Mouse (Mus musculus): ENCODE results near the gene Chpt1. TPM values are rescaled to one million over a fixed set of nuclear protein-coding genes. Genes with fewer than 3 reads are reported as not detected.

Chpt1 gene
- polyA plus RNA-seq, 1 experiment from 2014 or later: 2.6 TPM

DNA sequence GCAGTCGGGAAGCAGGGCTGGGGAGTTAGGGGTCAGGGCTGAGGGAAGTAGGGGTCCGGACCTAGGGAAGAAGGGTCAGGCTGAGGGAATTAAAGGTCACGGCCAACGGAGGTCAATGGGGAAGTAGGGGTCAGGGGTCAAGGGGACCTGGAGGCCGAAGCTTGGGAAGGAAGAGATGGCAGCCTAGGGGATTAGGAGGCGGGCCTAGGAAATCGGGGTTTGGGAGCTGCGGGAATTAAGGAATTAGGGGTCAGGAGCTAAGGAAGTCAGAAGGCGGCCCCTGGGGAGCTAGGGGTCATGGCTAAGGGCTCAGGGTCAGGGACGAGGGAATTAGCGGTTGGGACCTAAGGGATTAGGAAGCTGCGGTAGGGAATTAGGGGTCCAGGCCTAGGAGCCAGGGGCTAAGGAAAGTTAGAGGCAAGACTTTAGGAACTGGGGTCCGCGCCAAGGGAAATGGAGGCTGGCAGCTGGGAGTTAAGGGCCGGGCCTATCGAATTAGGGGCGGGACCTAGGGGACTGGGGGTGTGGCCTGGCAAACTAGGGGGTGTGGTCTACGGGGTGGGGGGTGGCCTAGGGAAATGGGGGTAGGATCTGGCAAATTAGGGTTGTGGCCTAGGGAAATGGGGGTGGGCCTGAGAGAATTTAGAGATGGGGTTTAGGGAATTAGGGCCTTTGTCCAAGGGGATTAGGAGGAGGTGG is 43.6 kb downstream of the Chpt1 start:
- Histone ChIP-seq H3K36me3 (ENCODE audit: control insufficient read depth, insufficient read depth) (no peaks in the 10 kb centered on the region), H3K4me1 (ENCODE audit: control insufficient read depth, low read depth, low read length) (no peaks in the 10 kb centered on the region), H3K9ac (ENCODE audit: low read depth, low read length) (no peak overlapping the region), H3K27me3 (ENCODE audit: control insufficient read depth, insufficient read depth, low read depth, low read length) (no peaks in the 10 kb centered on the region), H3K4me2 (ENCODE audit: low read depth, low read length) (no peak overlapping the region), H3K27ac (ENCODE audit: low read length) (no peak overlapping the region), H3K4me3 (ENCODE audit: low read depth, low read length) (no peak overlapping the region), H3K9me3 (replicated peaks; ENCODE audit: control insufficient read depth, low read length) (no peaks in the 10 kb centered on the region)
- WGBS (ENCODE audit: insufficient replicate concordance): 67% methylated on average over 18 of the region's 18 CpGs
- no peak for ATAC-seq (ENCODE audit: low read depth)

DNA sequence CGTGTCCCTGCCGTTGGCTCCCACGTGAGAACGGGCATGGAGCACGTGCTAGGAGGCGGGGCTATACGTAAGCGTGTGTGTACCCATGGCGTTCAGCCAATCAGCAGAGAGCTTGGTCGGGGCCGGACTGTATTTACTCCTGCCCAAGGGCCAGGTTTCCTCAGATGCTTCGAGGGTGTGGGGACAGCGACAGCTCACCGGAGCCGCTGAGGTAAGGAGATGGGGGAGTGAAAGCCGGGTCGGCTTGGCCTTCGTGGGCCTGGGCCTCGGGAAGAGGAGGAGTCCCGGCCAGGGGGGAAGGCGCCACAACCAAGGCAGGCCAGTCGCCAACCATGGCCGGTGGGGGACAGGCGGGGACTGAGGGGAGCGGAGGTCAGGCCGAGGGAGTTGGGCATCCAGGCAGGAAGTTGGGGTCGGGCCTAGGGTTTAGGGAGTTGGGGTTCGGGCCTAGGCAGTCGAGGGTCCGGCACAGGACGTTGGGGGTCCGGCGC is 44.3 kb downstream of the Chpt1 start, which contains the start of gene Sycp3:
Sycp3 (plus strand) TSS at position 68 of the 491 bp plus-strand sequence.
- WGBS (ENCODE audit: insufficient replicate concordance): 81% methylated on average over 33 of the region's 33 CpGs
- no peak; the same call in 1 of the 2 replicates for ATAC-seq (ENCODE audit: low read depth)

DNA sequence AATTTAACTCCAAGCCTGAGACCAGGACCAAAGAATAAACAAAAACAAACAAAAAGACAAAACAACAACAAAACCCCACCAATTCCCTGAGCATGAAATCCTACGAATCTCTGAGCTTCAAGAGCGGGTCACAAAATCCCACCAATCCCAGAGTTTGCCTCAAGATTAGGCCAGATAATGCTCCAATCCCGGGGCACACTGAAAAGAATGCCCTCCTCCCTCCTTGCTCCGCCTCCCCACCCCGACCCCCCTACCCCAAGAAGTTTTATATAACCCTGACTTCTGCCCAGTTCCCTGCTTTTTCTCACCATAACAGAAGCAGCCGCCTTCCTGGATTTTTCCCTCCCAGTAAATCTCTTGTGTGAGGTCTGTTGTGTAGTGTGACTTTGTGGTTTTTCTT is 46.1 kb downstream of the Chpt1 start:
- WGBS (ENCODE audit: insufficient replicate concordance): 35% methylated on average over 6 of the region's 6 CpGs
- H3K27ac ChIP-seq (ENCODE audit: low read length): no peak overlapping the region
- no peaks in the 10 kb centered on the region for H3K36me3 ChIP-seq (ENCODE audit: control insufficient read depth, insufficient read depth)
- H3K27me3 ChIP-seq (ENCODE audit: control insufficient read depth, insufficient read depth, low read depth, low read length): no peaks in the 10 kb centered on the region
- H3K9me3 ChIP-seq (replicated peaks; ENCODE audit: control insufficient read depth, low read length): no peaks in the 10 kb centered on the region
- ATAC-seq (ENCODE audit: low read depth): no peak
- no peaks in the 10 kb centered on the region for H3K4me1 ChIP-seq (ENCODE audit: control insufficient read depth, low read depth, low read length)
- no peak overlapping the region for H3K4me3 ChIP-seq (ENCODE audit: low read depth, low read length)
- H3K4me2 ChIP-seq (ENCODE audit: low read depth, low read length): no peak overlapping the region
- H3K9ac ChIP-seq (ENCODE audit: low read depth, low read length): no peak overlapping the region

More for the DNA sequence above, 44.3 kb downstream of the Chpt1 start, which contains the start of gene Sycp3:
- H3K9me3 ChIP-seq (replicated peaks; ENCODE audit: control insufficient read depth, low read length): no peaks in the 10 kb centered on the region
- no peak within 1 kb of the TSS for H3K9ac ChIP-seq (ENCODE audit: low read depth, low read length)
- no peak within 1 kb of the TSS for H3K27ac ChIP-seq (ENCODE audit: low read length)
- H3K4me3 ChIP-seq (ENCODE audit: low read depth, low read length): no peak within 1 kb of the TSS
- no peaks in the 10 kb centered on the region for H3K27me3 ChIP-seq (ENCODE audit: control insufficient read depth, insufficient read depth, low read depth, low read length)
- no peak within 1 kb of the TSS for H3K4me2 ChIP-seq (ENCODE audit: low read depth, low read length)
- H3K4me1 ChIP-seq (ENCODE audit: control insufficient read depth, low read depth, low read length): no peaks in the 10 kb centered on the region
- H3K36me3 ChIP-seq (ENCODE audit: control insufficient read depth, insufficient read depth): no peaks in the 10 kb centered on the region

DNA sequence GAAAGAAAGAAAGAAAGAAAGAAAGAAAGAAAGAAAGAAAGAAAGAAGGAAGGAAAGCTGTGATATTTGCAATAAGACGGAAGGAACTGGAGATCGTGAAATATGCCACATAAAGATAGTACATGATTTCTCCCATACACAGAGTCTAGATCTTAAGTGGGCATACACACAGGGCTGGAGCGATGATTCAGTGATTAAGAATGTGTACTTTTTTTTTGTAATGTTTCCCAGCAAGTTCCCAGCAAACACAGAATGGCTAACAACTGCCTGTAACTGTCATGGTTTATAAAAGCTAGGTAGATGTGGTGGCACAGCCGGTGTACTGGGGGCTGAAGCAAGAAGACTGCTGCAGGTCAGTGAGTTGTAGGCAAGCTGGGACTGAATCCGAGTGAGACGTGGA is 51.9 kb downstream of the Chpt1 start:
- H3K4me2 ChIP-seq (ENCODE audit: low read depth, low read length): no peak overlapping the region
- H3K27ac ChIP-seq (ENCODE audit: low read length): no peak overlapping the region
- no peak overlapping the region for H3K9ac ChIP-seq (ENCODE audit: low read depth, low read length)
- ATAC-seq (ENCODE audit: low read depth): no peak
- WGBS (ENCODE audit: insufficient replicate concordance): 64% methylated on average over 6 of the region's 6 CpGs
- no peaks in the 10 kb centered on the region for H3K9me3 ChIP-seq (replicated peaks; ENCODE audit: control insufficient read depth, low read length)
- no peaks in the 10 kb centered on the region for H3K27me3 ChIP-seq (ENCODE audit: control insufficient read depth, insufficient read depth, low read depth, low read length)
- no peaks in the 10 kb centered on the region for H3K36me3 ChIP-seq (ENCODE audit: control insufficient read depth, insufficient read depth)
- H3K4me3 ChIP-seq (ENCODE audit: low read depth, low read length): no peak overlapping the region
- H3K4me1 ChIP-seq (ENCODE audit: control insufficient read depth, low read depth, low read length): no peaks in the 10 kb centered on the region

DNA sequence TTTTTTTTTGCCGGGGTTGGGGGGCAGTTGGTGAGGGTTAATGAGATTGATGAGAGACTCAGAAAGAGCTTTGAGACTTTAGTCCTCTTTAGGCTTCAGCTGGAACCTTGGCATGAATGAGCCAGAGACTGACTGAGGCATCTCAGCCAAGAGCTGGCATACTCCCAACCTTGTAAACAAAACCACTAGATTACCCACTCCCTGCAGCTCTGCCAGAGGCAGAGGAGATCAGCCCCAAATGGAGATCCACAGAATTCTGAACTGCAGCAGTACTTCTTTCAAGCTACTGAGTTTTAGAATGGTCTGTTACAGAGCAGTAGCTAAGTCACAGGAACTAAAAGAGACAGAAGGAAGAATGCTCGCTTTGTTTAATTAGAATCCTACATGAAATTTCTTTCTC is 52.7 kb downstream of the Chpt1 start:
- no peak overlapping the region for H3K4me3 ChIP-seq (ENCODE audit: low read depth, low read length)
- H3K27ac ChIP-seq (ENCODE audit: low read length): no peak overlapping the region
- ATAC-seq (ENCODE audit: low read depth): no peak
- no peak overlapping the region for H3K9ac ChIP-seq (ENCODE audit: low read depth, low read length)
- H3K36me3 ChIP-seq (ENCODE audit: control insufficient read depth, insufficient read depth): no peaks in the 10 kb centered on the region
- H3K4me1 ChIP-seq (ENCODE audit: control insufficient read depth, low read depth, low read length): no peaks in the 10 kb centered on the region
- WGBS (ENCODE audit: insufficient replicate concordance): 48% methylated on average over 2 of the region's 2 CpGs
- H3K27me3 ChIP-seq (ENCODE audit: control insufficient read depth, insufficient read depth, low read depth, low read length): no peaks in the 10 kb centered on the region
- H3K4me2 ChIP-seq (ENCODE audit: low read depth, low read length): no peak overlapping the region
- no peaks in the 10 kb centered on the region for H3K9me3 ChIP-seq (replicated peaks; ENCODE audit: control insufficient read depth, low read length)

DNA sequence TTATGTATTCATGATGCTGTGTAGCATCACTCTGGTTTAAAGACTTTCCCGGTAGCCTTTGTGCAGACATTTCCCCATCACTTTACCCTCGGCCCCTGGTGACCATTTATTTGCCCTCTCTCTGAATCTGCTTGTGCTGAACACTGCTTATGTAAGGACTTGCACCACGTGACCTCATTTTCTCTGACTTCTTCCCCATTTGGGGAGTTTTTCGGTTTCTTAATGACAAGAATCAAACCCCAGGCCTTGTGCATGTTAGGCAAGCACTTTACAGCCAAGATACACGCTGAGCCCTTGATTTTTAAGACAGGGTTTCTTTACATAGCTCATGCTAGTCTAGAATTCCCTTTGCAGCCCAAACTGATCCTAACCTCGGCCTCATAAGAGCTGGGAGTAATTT is 62.6 kb downstream of the Chpt1 start:
- Histone ChIP-seq H3K27ac (ENCODE audit: low read length) (no peak overlapping the region), H3K4me2 (ENCODE audit: low read depth, low read length) (no peak overlapping the region), H3K27me3 (ENCODE audit: control insufficient read depth, insufficient read depth, low read depth, low read length) (no peaks in the 10 kb centered on the region), H3K4me3 (ENCODE audit: low read depth, low read length) (no peak overlapping the region), H3K36me3 (ENCODE audit: control insufficient read depth, insufficient read depth) (no peaks in the 10 kb centered on the region), H3K9ac (ENCODE audit: low read depth, low read length) (no peak overlapping the region), H3K4me1 (ENCODE audit: control insufficient read depth, low read depth, low read length) (no peaks in the 10 kb centered on the region), H3K9me3 (replicated peaks; ENCODE audit: control insufficient read depth, low read length) (no peaks in the 10 kb centered on the region)
- WGBS (ENCODE audit: insufficient replicate concordance): 64% methylated on average over 6 of the region's 6 CpGs
- no peak for ATAC-seq (ENCODE audit: low read depth)

DNA sequence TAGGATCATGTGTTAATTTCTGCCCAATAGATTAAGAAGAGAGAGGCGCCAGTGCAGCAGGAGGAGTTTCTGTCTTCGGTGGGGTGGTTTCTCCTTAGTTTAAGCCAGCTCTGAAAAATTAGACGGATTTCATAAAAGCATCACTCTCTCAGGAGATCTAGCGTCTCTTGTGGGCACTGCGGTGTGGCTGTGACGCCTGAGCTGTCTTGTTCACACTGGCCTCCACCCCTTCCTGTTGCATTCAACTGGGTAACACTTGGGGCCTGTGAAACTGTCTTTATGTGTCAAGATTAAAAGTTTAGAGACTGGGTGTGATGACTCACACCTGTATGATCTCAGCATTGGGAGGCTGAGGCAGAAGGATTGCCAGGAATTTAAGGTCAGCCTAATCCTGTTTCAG is 75.9 kb downstream of the Chpt1 start:
- no peak overlapping the region for H3K4me2 ChIP-seq (ENCODE audit: low read depth, low read length)
- no peaks in the 10 kb centered on the region for H3K4me1 ChIP-seq (ENCODE audit: control insufficient read depth, low read depth, low read length)
- no peak for ATAC-seq (ENCODE audit: low read depth)
- no peaks in the 10 kb centered on the region for H3K36me3 ChIP-seq (ENCODE audit: control insufficient read depth, insufficient read depth)
- no peak overlapping the region for H3K27ac ChIP-seq (ENCODE audit: low read length)
- no peaks in the 10 kb centered on the region for H3K27me3 ChIP-seq (ENCODE audit: control insufficient read depth, insufficient read depth, low read depth, low read length)
- H3K9me3 ChIP-seq (replicated peaks; ENCODE audit: control insufficient read depth, low read length): no peaks in the 10 kb centered on the region
- 72% methylated on average over 6 of the region's 6 CpGs for WGBS (ENCODE audit: insufficient replicate concordance)
- no peak overlapping the region for H3K9ac ChIP-seq (ENCODE audit: low read depth, low read length)
- H3K4me3 ChIP-seq (ENCODE audit: low read depth, low read length): no peak overlapping the region

DNA sequence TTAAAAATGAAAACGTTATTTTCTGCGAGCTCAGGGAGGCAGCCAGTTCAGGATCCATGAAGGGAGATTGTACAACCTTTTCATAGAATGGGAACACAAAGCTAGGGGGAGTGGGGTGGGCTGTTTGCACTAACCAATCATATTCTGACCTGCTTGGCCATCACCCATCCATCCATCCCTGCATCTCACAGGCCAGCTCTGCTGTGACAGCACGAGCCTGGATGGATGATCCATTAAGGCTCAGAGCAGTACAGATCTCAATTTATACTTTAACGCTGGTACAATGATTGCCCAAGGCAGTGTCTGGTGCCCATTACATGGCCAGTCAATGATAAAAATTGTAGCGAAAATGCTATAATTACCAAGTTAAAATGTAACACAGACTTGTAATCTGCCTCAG is 77.0 kb downstream of the Chpt1 start:
- no peak for ATAC-seq (ENCODE audit: low read depth)
- no peaks in the 10 kb centered on the region for H3K27me3 ChIP-seq (ENCODE audit: control insufficient read depth, insufficient read depth, low read depth, low read length)

DNA sequence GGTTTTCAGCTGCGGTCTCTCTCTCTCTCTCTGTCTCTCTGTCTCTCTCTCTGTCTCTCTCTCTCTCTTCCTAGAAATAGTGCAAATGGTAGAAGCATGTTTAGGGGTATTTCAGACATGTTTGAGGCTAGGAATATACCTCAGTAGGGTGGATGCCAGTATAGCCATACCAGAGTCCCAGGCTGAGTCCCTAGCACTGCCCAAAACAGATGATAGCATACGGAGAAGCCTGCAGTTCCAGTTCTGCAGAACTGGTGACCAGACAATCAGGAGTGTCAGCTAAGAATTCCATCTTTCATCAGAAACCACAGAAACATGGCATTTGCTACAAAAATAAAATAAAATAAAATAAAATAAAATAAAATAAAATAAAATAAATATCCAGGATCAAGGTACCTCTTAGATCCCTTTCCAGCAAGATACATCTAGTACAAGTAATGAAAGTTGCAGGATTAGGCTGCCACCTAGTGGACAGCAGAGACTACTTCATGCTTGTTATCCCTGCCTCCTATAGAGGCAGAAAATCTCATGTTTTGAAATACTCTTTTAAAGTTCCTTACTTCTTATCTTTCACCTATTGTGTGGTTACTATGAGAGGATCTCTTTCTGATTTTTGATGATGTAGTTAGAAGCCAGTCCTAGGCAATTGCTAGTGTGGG is 77.6 kb downstream of the Chpt1 start:
- no peak for ATAC-seq (ENCODE audit: low read depth)
- no peaks in the 10 kb centered on the region for H3K36me3 ChIP-seq (ENCODE audit: control insufficient read depth, insufficient read depth)
- no peaks in the 10 kb centered on the region for H3K4me1 ChIP-seq (ENCODE audit: control insufficient read depth, low read depth, low read length)
- no peaks in the 10 kb centered on the region for H3K27me3 ChIP-seq (ENCODE audit: control insufficient read depth, insufficient read depth, low read depth, low read length)
- H3K4me2 ChIP-seq (ENCODE audit: low read depth, low read length): no peak overlapping the region
- no peak overlapping the region for H3K9ac ChIP-seq (ENCODE audit: low read depth, low read length)
- no peaks in the 10 kb centered on the region for H3K9me3 ChIP-seq (replicated peaks; ENCODE audit: control insufficient read depth, low read length)
- H3K27ac ChIP-seq (ENCODE audit: low read length): no peak overlapping the region
- WGBS (ENCODE audit: insufficient replicate concordance): 77% methylated on average over 2 of the region's 2 CpGs
- H3K4me3 ChIP-seq (ENCODE audit: low read depth, low read length): no peak overlapping the region

More for the DNA sequence above, 77.0 kb downstream of the Chpt1 start:
- Histone ChIP-seq H3K27ac (ENCODE audit: low read length) (no peak overlapping the region), H3K4me2 (ENCODE audit: low read depth, low read length) (no peak overlapping the region), H3K9ac (ENCODE audit: low read depth, low read length) (no peak overlapping the region), H3K9me3 (replicated peaks; ENCODE audit: control insufficient read depth, low read length) (no peaks in the 10 kb centered on the region), H3K4me3 (ENCODE audit: low read depth, low read length) (no peak overlapping the region), H3K36me3 (ENCODE audit: control insufficient read depth, insufficient read depth) (no peaks in the 10 kb centered on the region), H3K4me1 (ENCODE audit: control insufficient read depth, low read depth, low read length) (no peaks in the 10 kb centered on the region)
- 54% methylated on average over 5 of the region's 5 CpGs for WGBS (ENCODE audit: insufficient replicate concordance)

All from liver, embryonic 16.5 days (tissue).